Mouse (Mus musculus) cortical plate, adult 2 months (tissue): Measurements from ENCODE around the gene Ntn3.

Experiments
- CTCF ChIP-seq: fragments of 200-500 bp; IDR thresholded peaks from 2 replicates; pipeline ENCODE4 v1.5.1; 2011; ENCODE audit warnings: mild to moderate bottlenecking, control low read depth, low read length; ENCODE audit not compliant: insufficient read depth; ENCODE audit errors: extremely low read depth
- POLR2A ChIP-seq: fragments of 200-500 bp; IDR thresholded peaks from 2 replicates; pipeline ENCODE4 v1.6.1; 2011; ENCODE audit warnings: mild to moderate bottlenecking, low read length, control low read depth; ENCODE audit not compliant: insufficient read depth; ENCODE audit errors: extremely low read depth

GRCm38 (mm10) chr17:24205284-24205888, 3.9 kb downstream of the Ntn3 start, which contains the start of gene Tbc1d24:
- TF ChIP-seq POLR2A = peak; percentile 57; the same call in 1 of the 2 replicates
- TF ChIP-seq CTCF = no peak
